ENCODE assay signal across 8 mouse cellular contexts in genomic region chr13:102533784-102534183, GRCm38 (mm10).
DNase-seq lines count a peak whose midpoint lies in the region; ATAC-seq and TF ChIP-seq lines count a peak whose summit lies in the region.
"Had no signal": no experiment of that assay in that cellular context is flagged by ENCODE, and none has a peak within 500 bp of the region (broad histone marks: within the 10 kb centered on the region; RNA-seq: fewer than 3 reads in every experiment).

No protein-coding gene starts in this region.

- no peak overlapping the region for H3K27ac ChIP-seq in kidney, postnatal 0 days
- H3K27ac ChIP-seq in kidney, embryonic 14.5 days (ENCODE audit: low read depth, low read length): no peak overlapping the region
- H3K27ac ChIP-seq in forebrain, postnatal 0 days (ENCODE audit: low read depth, low read length): no peak overlapping the region
- no peak overlapping the region for H3K27ac ChIP-seq in limb, embryonic 10.5 days

- WGBS in kidney, postnatal 0 days: 22% methylated on average over 4 of the region's 4 CpGs
- 22% methylated on average over 4 of the region's 4 CpGs for WGBS in kidney, embryonic 14.5 days
- WGBS in forebrain, postnatal 0 days: 4% methylated on average over 4 of the region's 4 CpGs
- WGBS in limb, embryonic 10.5 days: 11% methylated on average over 4 of the region's 4 CpGs

- ATAC-seq in kidney, postnatal 0 days (replicated peaks; ENCODE audit: low FRiP score, low read depth): no peak
- ATAC-seq in kidney, embryonic 14.5 days (ENCODE audit: low FRiP score, low TSS enrichment): no peak
- ATAC-seq in forebrain, postnatal 0 days: peak; percentile 79

- H3K9ac ChIP-seq in kidney, postnatal 0 days (ENCODE audit: low read depth, low read length): no peak overlapping the region
- H3K9ac ChIP-seq in kidney, embryonic 14.5 days (ENCODE audit: low read depth, low read length): no peak overlapping the region
- H3K9ac ChIP-seq in forebrain, postnatal 0 days: no peak overlapping the region

- H3K36me3 ChIP-seq in kidney, postnatal 0 days (ENCODE audit: insufficient read depth, low read length): no peaks in the 10 kb centered on the region
- H3K36me3 ChIP-seq in kidney, embryonic 14.5 days (ENCODE audit: control insufficient read depth, insufficient read depth, low read length): no peaks in the 10 kb centered on the region
- H3K36me3 ChIP-seq in forebrain, postnatal 0 days (ENCODE audit: insufficient read depth): no peaks in the 10 kb centered on the region
- H3K36me3 ChIP-seq in limb, embryonic 10.5 days: no peaks in the 10 kb centered on the region

- no peak for TF ChIP-seq CTCF in kidney, postnatal 0 days (IDR thresholded peaks at IDR 0.05; ENCODE audit: low read depth)
- no peak for TF ChIP-seq CTCF in forebrain, postnatal 0 days (IDR thresholded peaks at IDR 0.05; ENCODE audit: low read depth)

- peaks cover 3% of the 10 kb centered on the region; the same call in 1 of the 2 replicates for H3K4me1 ChIP-seq in kidney, postnatal 0 days (replicated peaks; ENCODE audit: insufficient read depth, low read length)
- peaks cover 15% of the 10 kb centered on the region for H3K4me1 ChIP-seq in kidney, embryonic 14.5 days (ENCODE audit: control insufficient read depth, insufficient read depth, low read length)
- peaks cover 13% of the 10 kb centered on the region; the same call in 1 of the 2 replicates for H3K4me1 ChIP-seq in forebrain, postnatal 0 days (ENCODE audit: insufficient read depth)
- H3K4me1 ChIP-seq in limb, embryonic 10.5 days: peaks cover 29% of the 10 kb centered on the region

- no peaks in the 10 kb centered on the region for H3K27me3 ChIP-seq in kidney, postnatal 0 days (ENCODE audit: insufficient read depth, low read length)
- H3K27me3 ChIP-seq in kidney, embryonic 14.5 days (ENCODE audit: control insufficient read depth, insufficient read depth, low read length): no peaks in the 10 kb centered on the region
- no peaks in the 10 kb centered on the region for H3K27me3 ChIP-seq in forebrain, postnatal 0 days (ENCODE audit: insufficient read depth, low read length)
- peaks cover 85% of the 10 kb centered on the region for H3K27me3 ChIP-seq in limb, embryonic 10.5 days (ENCODE audit: low read depth, poor library complexity, severe bottlenecking)

- DNase-seq in kidney, postnatal 0 days (ENCODE audit: low spot score): peak; percentile 26
- DNase-seq in forebrain, postnatal 0 days: peak; percentile 65
- DNase-seq in kidney, postnatal 36 days: peak; percentile 22 to 29
- DNase-seq in lung, postnatal 14 days: peak; percentile 16
- DNase-seq in limb, embryonic 10.5 days (ENCODE audit: low spot score): no peak
- no peak for DNase-seq in thymus, postnatal 10 days (ENCODE audit: low spot score in 2 of 2)

- no peak overlapping the region for H3K4me3 ChIP-seq in kidney, postnatal 0 days (replicated peaks; ENCODE audit: low read depth, low read length)
- no peak overlapping the region for H3K4me3 ChIP-seq in kidney, embryonic 14.5 days (ENCODE audit: low read length)
- H3K4me3 ChIP-seq in forebrain, postnatal 0 days (ENCODE audit: low read depth, low read length): no peak overlapping the region
- no peak overlapping the region for H3K4me3 ChIP-seq in limb, embryonic 10.5 days
- H3K4me3 ChIP-seq: megakaryocyte, embryonic 14.5 days had no signal

- H3K4me2 ChIP-seq in kidney, postnatal 0 days (ENCODE audit: low read length): no peak overlapping the region
- H3K4me2 ChIP-seq in kidney, embryonic 14.5 days (replicated peaks; ENCODE audit: low read depth, low read length): no peak overlapping the region
- H3K4me2 ChIP-seq in forebrain, postnatal 0 days (ENCODE audit: low read depth): no peak overlapping the region

- no peaks in the 10 kb centered on the region for H3K9me3 ChIP-seq in kidney, postnatal 0 days (replicated peaks; ENCODE audit: low read length)
- H3K9me3 ChIP-seq in kidney, embryonic 14.5 days (ENCODE audit: control insufficient read depth, low read length): no peaks in the 10 kb centered on the region
- no peaks in the 10 kb centered on the region for H3K9me3 ChIP-seq in forebrain, postnatal 0 days (ENCODE audit: low read length)
- H3K9me3 ChIP-seq in limb, embryonic 10.5 days (replicated peaks): no peaks in the 10 kb centered on the region
- H3K9me3 ChIP-seq: megakaryocyte, embryonic 14.5 days had no signal

Comparison
In these comparisons a context has a peak if more than half of its experiments do, and no peak if none do; other contexts are left out.
1. DNase-seq: peak in kidney, postnatal 0 days (single experiment), forebrain, postnatal 0 days (single experiment), kidney, postnatal 36 days (2 of 2) and lung, postnatal 14 days (single experiment); none in limb, embryonic 10.5 days (single experiment) and thymus, postnatal 10 days (0 of 2).